Mouse (Mus musculus) neural tube, embryonic 15.5 days (tissue): Measurements from ENCODE around the gene Pnmal2. TPM values are rescaled to one million over a fixed set of nuclear protein-coding genes. Genes with fewer than 3 reads are reported as not detected.

Experiments used
- ATAC-seq: fragments of 200-750 bp; cut with Nextera tagmentation; 2 replicates; pipeline ENCODE4 v1.8.0; 2017; ENCODE audit warnings: mild to moderate bottlenecking, moderate TSS enrichment, moderate library complexity; ENCODE audit not compliant: low FRiP score
- H3K27ac ChIP-seq: fragments of 300-500 bp; sonication (generic); replicated peaks from 2 replicates; pipeline ENCODE4 v1.5.1; 2015; ENCODE audit warnings: mild to moderate bottlenecking, inconsistent platforms
- H3K27me3 ChIP-seq: fragments of 300-500 bp; sonication (generic); replicated peaks from 2 replicates; pipeline ENCODE4 v1.6.1; 2015; ENCODE audit warnings: inconsistent platforms
- H3K36me3 ChIP-seq: fragments of 300-500 bp; sonication (generic); 2 replicates; pipeline ENCODE4 v1.6.1; 2015; ENCODE audit warnings: inconsistent platforms
- H3K4me1 ChIP-seq: fragments of 300-500 bp; sonication (generic); 2 replicates; pipeline ENCODE4 v1.6.1; 2015; ENCODE audit warnings: inconsistent platforms
- H3K4me2 ChIP-seq: fragments of 300-500 bp; sonication (generic); 2 replicates; pipeline ENCODE4 v1.6.1; 2015; ENCODE audit warnings: inconsistent platforms, mild to moderate bottlenecking, moderate library complexity
- H3K4me3 ChIP-seq: fragments of 300-500 bp; sonication (generic); replicated peaks from 2 replicates; pipeline ENCODE4 v1.5.1; 2015; ENCODE audit warnings: mild to moderate bottlenecking, inconsistent platforms
- H3K9ac ChIP-seq: fragments of 300-500 bp; sonication (generic); replicated peaks from 2 replicates; pipeline ENCODE4 v1.6.1; 2015; ENCODE audit warnings: mild to moderate bottlenecking, inconsistent platforms
- H3K9me3 ChIP-seq: fragments of 300-500 bp; sonication (generic); replicated peaks from 2 replicates; pipeline ENCODE4 v1.6.1; 2016; ENCODE audit warnings: inconsistent platforms
- whole genome bisulfite sequencing: fragments of 180-500 bp; shearing (Covaris S2); methylation state at CpG from one replicate; pipeline ENCODE4 v1.1.7; 2015; ENCODE audit warnings: mixed read lengths; 5-methylcytosine and 5-hydroxymethylcytosine counted together
- polyA plus RNA-seq: library from polyadenylated mRNA; unstranded; fragments of >200 nt; fragmentation: Nextera tagmentation; extraction: Ambion mirVana; gene quantifications from 2 replicates; pipeline ENCODE4 v1.2.1, GENCODE M21; 2015

Pnmal2 gene
- polyA plus RNA-seq, 1 experiment from 2014 or later: 137 TPM

DNA sequence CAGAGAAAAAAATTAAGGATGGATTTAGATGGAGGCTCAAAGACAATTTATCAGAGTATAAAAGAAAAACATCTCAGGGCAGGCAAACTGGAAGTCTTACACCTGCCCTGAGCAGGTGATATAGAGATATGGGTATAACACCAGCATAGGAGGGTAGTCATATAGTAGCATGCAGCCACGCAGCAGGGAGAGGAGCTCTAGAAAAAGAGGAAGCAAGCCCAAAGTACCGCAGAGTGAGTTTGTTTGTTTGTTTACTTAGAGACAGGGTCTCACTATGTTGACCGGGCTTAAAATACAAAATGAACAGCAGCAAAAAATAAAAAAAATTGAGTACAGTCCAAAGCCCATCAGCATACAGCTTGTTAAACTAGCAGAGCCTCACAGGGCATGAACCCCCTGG lies 26.7 kb downstream of the Pnmal2 start:
- Histone ChIP-seq H3K4me1 (0 out of 2 replicates have a peak, but pooled peaks cover 2% of the 10 kb centered on the region), H3K4me3 (no peak overlapping the region), H3K27me3 (no peaks in the 10 kb centered on the region), H3K36me3 (no peaks in the 10 kb centered on the region), H3K27ac (no peak overlapping the region), H3K9ac (no peak overlapping the region), H3K9me3 (no peaks in the 10 kb centered on the region), H3K4me2 (no peak overlapping the region)
- ATAC-seq: no peak
- 84% methylated on average over 3 of the region's 3 CpGs for WGBS

GRCm38 (mm10) chr7:16974018-16974417 lies 29.5 kb downstream of the Pnmal2 start:
- Histone ChIP-seq H3K27me3 (no peaks in the 10 kb centered on the region), H3K9ac (no peak overlapping the region), H3K4me1 (0 out of 2 replicates have a peak, but pooled peaks cover 2% of the 10 kb centered on the region), H3K36me3 (no peaks in the 10 kb centered on the region), H3K27ac (no peak overlapping the region), H3K9me3 (no peaks in the 10 kb centered on the region), H3K4me3 (no peak overlapping the region), H3K4me2 (no peak overlapping the region)
- no peak for ATAC-seq
- 28% methylated on average over 6 of the region's 6 CpGs for WGBS

- Histone ChIP-seq H3K4me2 (no peak overlapping the region), H3K36me3 (no peaks in the 10 kb centered on the region), H3K27me3 (no peaks in the 10 kb centered on the region), H3K4me3 (no peak overlapping the region), H3K4me1 (peaks cover 13% of the 10 kb centered on the region), H3K9ac (no peak overlapping the region), H3K9me3 (no peaks in the 10 kb centered on the region), H3K27ac (no peak overlapping the region)
- ATAC-seq: no peak
- WGBS: 60% methylated on average over 8 of the region's 8 CpGs
Measured at GRCm38 (mm10) chr7:16976298-16976697, 31.8 kb downstream of the Pnmal2 start.

- 77% methylated on average over 5 of the region's 6 CpGs for WGBS
- Histone ChIP-seq H3K4me3 (no peak overlapping the region), H3K9ac (no peak overlapping the region), H3K9me3 (no peaks in the 10 kb centered on the region), H3K27ac (no peak overlapping the region), H3K27me3 (no peaks in the 10 kb centered on the region), H3K4me2 (no peak overlapping the region), H3K36me3 (no peaks in the 10 kb centered on the region), H3K4me1 (peaks cover 28% of the 10 kb centered on the region)
- ATAC-seq: no peak
Measured at GRCm38 (mm10) chr7:16978173-16978572, 33.7 kb downstream of the Pnmal2 start.

DNA sequence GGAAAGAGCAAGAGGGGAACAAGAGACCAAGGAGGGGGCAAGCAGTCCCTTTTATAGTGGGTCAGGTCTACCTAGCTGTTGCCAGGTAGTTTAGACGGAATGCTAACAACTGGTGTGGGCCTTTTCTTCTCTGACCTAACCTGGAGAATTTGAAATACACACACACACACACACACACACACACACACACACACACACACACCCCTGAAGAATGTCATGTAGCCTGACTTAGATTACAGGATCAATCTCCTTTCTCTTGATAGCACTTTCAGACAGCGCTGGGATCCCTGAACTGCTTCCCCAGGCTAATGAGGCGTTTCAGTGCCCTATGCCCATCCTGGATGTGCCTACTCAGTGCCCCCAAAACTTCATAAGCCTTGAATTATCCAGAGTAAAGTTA lies 34.1 kb downstream of the Pnmal2 start:
- H3K9me3 ChIP-seq: no peaks in the 10 kb centered on the region
- H3K4me2 ChIP-seq: no peak overlapping the region
- H3K36me3 ChIP-seq: no peaks in the 10 kb centered on the region
- no peak for ATAC-seq
- H3K4me1 ChIP-seq: peaks cover 32% of the 10 kb centered on the region
- H3K9ac ChIP-seq: no peak overlapping the region
- no peak overlapping the region for H3K4me3 ChIP-seq
- WGBS: 93% methylated on average over 3 of the region's 3 CpGs
- no peak overlapping the region for H3K27ac ChIP-seq
- no peaks in the 10 kb centered on the region for H3K27me3 ChIP-seq

GRCm38 (mm10) chr7:16980348-16980747 lies 35.9 kb downstream of the Pnmal2 start:
- Histone ChIP-seq H3K4me2 (peak overlapping the region; percentile 48), H3K4me3 (peak overlapping the region; percentile 19; the same call in 1 of the 2 replicates), H3K9me3 (no peaks in the 10 kb centered on the region), H3K36me3 (no peaks in the 10 kb centered on the region), H3K27me3 (no peaks in the 10 kb centered on the region), H3K4me1 (peaks cover 43% of the 10 kb centered on the region), H3K27ac (peak overlapping the region; percentile 81), H3K9ac (no peak overlapping the region; the same call in 1 of the 2 replicates)
- no peak for ATAC-seq
- 1% methylated on average over 12 of the region's 12 CpGs for WGBS

GRCm38 (mm10) chr7:16982859-16983568 lies 38.5 kb downstream of the Pnmal2 start, which contains the start of gene Gm42372:
TSS of gene Gm42372 (plus strand) at chr7:16983086.
- peak within 1 kb of the TSS; percentile 66 for H3K9ac ChIP-seq
- ATAC-seq: peak; percentile 81
- 20% methylated on average over 26 of the region's 26 CpGs for WGBS
- H3K9me3 ChIP-seq: no peaks in the 10 kb centered on the region
- H3K27me3 ChIP-seq: no peaks in the 10 kb centered on the region
- H3K27ac ChIP-seq: peak within 1 kb of the TSS; percentile 75
- H3K4me3 ChIP-seq: peak within 1 kb of the TSS; percentile 51
- peak within 1 kb of the TSS; percentile 75 for H3K4me2 ChIP-seq
- H3K36me3 ChIP-seq: no peaks in the 10 kb centered on the region
- H3K4me1 ChIP-seq: peaks cover 66% of the 10 kb centered on the region

- Histone ChIP-seq H3K9ac (0 out of 2 replicates have a peak overlapping the region, but pooled peaks have one; percentile 23), H3K4me3 (no peak overlapping the region), H3K27ac (peak overlapping the region; percentile 68), H3K4me1 (peaks cover 68% of the 10 kb centered on the region), H3K27me3 (no peaks in the 10 kb centered on the region), H3K36me3 (no peaks in the 10 kb centered on the region), H3K9me3 (no peaks in the 10 kb centered on the region), H3K4me2 (peak overlapping the region; percentile 24; the same call in 1 of the 2 replicates)
- no peak for ATAC-seq
- WGBS: 22% methylated on average over 7 of the region's 7 CpGs
Measured at GRCm38 (mm10) chr7:16987541-16988149, 43.2 kb downstream of the Pnmal2 start.

GRCm38 (mm10) chr7:16988405-16988804 lies 43.9 kb downstream of the Pnmal2 start:
- H3K27me3 ChIP-seq: no peaks in the 10 kb centered on the region
- no peaks in the 10 kb centered on the region for H3K9me3 ChIP-seq
- peaks cover 62% of the 10 kb centered on the region for H3K4me1 ChIP-seq
- no peaks in the 10 kb centered on the region for H3K36me3 ChIP-seq
- H3K27ac ChIP-seq: peak overlapping the region; percentile 68
- no peak overlapping the region for H3K4me2 ChIP-seq
- WGBS: 32% methylated on average over 3 of the region's 3 CpGs
- no peak overlapping the region for H3K4me3 ChIP-seq
- no peak for ATAC-seq
- no peak overlapping the region for H3K9ac ChIP-seq

DNA sequence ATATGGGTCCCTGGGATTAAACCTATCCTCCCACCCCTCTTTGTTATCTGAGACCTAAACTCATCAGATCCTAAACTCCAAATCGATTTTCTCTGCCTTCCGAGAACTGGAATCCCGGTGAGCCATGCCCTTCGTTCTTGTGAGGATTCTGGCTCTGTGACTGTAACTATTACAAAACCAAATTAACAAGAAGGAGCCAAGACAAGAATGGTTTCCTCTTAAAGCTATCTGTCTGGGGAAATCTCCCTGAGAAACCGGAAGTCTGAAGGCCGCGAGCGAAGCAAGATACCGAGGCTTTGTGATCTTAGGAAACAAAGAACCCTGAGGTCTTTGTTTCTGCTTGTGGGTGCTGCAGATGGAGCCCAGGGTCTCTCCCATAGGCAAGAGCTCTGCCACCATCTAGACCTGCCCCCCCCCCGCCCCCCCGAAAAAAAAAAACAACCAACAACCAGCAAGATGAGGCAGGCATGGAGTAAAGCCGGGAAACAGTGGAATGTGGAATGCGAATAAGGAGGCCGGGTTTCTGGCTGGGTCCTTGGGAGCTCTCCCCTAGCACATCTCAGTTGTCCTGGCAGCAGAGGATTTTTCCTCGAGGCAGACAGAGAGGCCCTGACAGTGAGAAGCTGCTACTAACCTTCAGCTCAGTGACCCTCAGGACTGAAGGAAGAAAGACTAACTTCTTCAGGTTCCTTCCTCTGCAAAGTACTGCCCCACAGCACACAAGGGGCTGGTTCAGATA lies 45.7 kb downstream of the Pnmal2 start:
- Histone ChIP-seq H3K36me3 (no peaks in the 10 kb centered on the region), H3K27me3 (0 out of 2 replicates have a peak, but pooled peaks cover 3% of the 10 kb centered on the region), H3K9me3 (no peaks in the 10 kb centered on the region), H3K9ac (no peak overlapping the region), H3K4me3 (no peak overlapping the region), H3K4me2 (0 out of 2 replicates have a peak overlapping the region, but pooled peaks have one; percentile 3), H3K27ac (peak overlapping the region; percentile 58), H3K4me1 (peaks cover 59% of the 10 kb centered on the region)
- ATAC-seq: no peak
- 32% methylated on average over 15 of the region's 15 CpGs for WGBS

DNA sequence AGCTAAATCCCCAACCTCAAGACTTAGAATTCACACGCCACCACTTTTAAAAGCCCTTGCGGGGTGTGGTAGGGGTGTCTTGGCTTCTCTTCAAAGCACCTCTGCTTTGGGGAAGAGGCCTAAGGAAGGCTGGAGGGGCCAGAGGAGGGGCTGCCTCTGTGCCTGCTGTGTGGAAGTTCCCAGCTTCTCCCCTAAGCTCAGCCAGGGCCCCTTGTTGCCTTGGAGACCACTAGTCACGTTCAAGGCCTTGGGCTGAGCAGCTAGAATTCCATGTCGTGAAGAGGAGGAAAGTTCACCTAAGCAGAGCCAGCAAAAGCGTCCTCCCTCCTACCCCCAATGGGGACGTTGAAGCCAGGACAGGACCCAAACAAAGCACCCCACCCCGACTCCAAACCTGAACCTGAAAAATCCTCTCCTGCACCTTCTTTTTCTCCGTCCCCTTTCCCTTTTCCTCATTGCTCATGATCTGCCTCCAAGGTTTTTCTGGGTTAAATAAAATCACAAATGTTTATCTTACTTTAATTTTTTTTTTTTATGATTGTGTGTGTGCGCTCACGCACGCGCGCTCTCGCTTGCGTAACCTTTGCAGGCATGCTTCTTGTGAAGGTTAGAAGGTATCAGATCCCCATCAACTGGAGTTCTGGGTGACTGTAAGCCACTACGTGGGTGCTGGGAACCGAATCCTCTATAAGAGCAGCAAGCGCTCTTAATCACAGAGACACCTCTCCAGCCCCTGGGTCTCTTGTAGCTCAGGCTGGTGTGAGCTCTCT lies 47.4 kb downstream of the Pnmal2 start:
- Histone ChIP-seq H3K9ac (no peak overlapping the region), H3K27me3 (0 out of 2 replicates have a peak, but pooled peaks cover 3% of the 10 kb centered on the region), H3K9me3 (no peaks in the 10 kb centered on the region), H3K4me1 (peaks cover 57% of the 10 kb centered on the region), H3K36me3 (no peaks in the 10 kb centered on the region), H3K27ac (peak overlapping the region; percentile 77), H3K4me3 (no peak overlapping the region), H3K4me2 (peak overlapping the region; percentile 22; the same call in 1 of the 2 replicates)
- 54% methylated on average over 18 of the region's 18 CpGs for WGBS
- peak; percentile 44; the same call in 1 of the 2 replicates for ATAC-seq
